Mouse (Mus musculus) heart, adult 2 months (tissue): ENCODE results near the gene Gm49661.

ENCODE experiments used
- CTCF ChIP-seq: fragments of 200-600 bp; IDR thresholded peaks from 2 replicates; pipeline ENCODE4 v1.8.1; 2022; ENCODE audit warnings: antibody characterized with exemption, mild to moderate bottlenecking, moderate library complexity
- EP300 ChIP-seq: fragments of 200-500 bp; IDR thresholded peaks from 2 replicates; pipeline ENCODE4 v1.6.1; 2011; ENCODE audit warnings: low read depth, low read length, control low read depth; ENCODE audit not compliant: insufficient read depth

GRCm38 (mm10) chr8:84989810-84990209 is 20.6 kb upstream of the Gm49661 start:
- peak; percentile 67 for TF ChIP-seq CTCF
- peak; percentile 89 for TF ChIP-seq EP300
